Mouse (Mus musculus) left cerebral cortex, postnatal 4 days (tissue): ENCODE data around the gene Kcmf1. TPM values are rescaled to one million over a fixed set of nuclear protein-coding genes. Genes with fewer than 3 reads are reported as not detected.

Source experiments
- DNase-seq: peaks from one replicate; pipeline ENCODE4 v3.0.0-alpha.2; 2022
- intact Hi-C: fragments of 180-260 bp; cut with DNase I; formaldehyde crosslinking; loops from one replicate; pipeline ENCODE4 v1.15.1; 2025
- total RNA-seq, 2 experiments: library from RNA; stranded (reverse); gene quantifications; 2 replicates each; pipeline ENCODE4 v1.2.3; 2021

The Kcmf1 gene
- 10 to 100 TPM; 68.4 to 73.0 TPM for total RNA-seq

DNA sequence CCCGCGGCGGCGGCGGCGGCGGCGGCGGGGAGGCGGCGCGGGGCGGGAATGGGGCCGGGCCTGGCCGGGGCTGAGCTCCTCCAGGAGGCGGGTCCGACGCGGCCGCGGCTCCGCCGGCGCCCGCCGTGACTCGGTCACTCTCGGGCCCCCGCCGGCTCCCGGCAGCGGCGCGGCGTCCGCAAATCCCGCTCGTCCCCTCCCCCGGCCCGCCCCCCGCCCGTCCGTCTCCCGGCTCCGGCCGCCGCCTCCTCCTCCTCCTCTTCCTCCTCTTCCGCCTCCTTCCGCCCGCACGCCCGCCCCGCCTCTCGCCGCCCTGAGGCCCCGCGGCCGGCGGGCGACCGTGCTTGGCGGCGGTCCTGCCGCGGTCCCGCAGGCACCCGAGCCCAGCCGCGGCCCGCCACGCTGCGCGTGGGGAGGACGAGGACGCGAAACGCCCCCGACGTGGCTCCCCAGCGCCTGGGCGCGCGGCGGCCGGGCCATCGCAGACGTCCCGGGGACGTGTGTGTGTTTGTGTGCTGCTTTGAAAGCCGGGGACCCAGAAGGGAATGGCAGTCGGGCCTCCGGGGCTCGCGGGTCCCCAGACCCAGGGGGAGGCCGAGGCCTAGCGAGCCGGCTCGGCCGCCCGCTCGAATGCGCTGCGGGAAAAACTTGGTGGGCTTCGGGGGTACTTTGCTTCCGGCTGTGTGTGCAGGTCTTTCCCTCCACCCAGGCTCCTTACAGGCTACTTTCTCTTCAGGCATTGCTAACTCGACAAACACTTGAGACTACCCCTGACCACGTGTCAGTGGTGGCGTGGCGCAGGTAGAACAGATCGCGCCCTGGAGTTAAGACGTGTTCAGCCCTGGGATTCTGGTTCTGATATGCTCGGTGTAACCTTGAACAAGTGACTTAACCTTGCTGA, at the start of gene Kcmf1:
TSS of gene Kcmf1 (minus strand) at position 199 of the 901 bp plus-strand sequence.
- intact Hi-C loops, result no loop called here
- peak; percentile 72 for DNase-seq

DNA sequence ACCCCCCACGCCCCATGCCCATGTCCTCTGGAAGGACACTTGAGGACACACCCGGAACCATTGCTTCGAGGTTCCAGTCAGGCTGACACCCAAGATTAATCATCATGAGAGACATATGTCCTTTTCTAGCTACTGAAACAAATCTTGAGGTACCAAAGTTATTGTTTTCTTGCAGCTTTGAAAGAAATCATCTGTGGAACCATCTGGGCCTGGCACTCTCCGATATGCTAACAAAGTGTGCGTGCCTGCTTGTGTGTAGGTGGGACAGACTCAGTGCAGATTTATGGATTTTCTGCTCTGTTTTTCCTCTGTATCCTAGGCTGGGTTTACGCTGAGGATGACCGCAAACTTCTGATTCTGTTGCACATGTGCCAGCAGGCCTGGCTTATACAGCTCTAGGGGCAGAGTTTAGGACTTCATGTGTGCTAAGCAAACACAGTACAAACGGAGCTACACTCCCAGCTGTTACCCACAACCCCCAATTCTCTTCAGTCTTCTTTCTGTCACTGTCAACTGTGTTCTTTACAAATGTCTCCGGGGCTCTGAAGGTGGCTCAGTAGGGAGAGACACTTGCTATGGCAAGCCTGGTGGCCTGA, 49.5 kb upstream of the Kcmf1 start:
- intact Hi-C loops, result no loop called here
- no peak for DNase-seq

DNA sequence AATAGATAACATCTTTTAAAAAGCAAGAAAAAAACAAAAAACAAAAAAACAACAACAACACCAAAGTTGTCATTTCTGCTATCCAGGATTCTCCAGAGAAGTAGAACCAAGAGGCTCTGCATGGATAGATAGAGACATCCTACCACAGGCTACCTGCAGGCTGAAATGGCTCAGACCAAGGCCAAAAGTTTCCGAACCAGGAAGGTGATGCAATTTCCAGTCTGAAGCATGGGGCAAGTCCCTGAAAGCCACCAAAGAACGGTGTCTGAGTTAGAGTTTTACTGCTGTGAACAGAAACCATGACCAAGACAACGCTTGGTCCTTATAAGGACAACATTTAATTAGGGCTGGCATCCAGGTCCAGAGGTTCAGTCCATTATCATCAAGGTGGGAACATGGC, 48.6 kb upstream of the Kcmf1 start:
- intact Hi-C loops, result no loop called here
- DNase-seq, result no peak

DNA sequence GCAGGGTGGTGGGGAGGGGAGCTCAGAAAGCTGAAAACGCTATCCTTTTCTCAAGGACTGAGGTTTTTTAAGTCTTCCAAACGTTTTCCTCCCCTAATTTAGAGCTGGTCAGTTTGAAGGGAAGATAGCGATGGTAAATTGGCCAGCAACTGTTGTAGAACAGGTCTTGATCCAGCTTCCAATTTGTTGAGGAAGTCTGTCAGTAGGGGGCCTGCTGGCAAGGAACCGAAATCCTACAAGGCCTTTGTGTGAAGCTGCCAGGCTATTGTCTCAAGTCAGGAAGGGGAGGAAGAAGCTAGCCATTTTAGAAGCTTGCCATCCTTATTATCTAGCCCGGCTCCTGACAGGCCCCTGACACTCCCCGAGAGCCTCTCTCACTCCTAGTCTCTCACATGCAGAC, 48.2 kb upstream of the Kcmf1 start:
- intact Hi-C loops, result no loop called here
- DNase-seq, result no peak

DNA sequence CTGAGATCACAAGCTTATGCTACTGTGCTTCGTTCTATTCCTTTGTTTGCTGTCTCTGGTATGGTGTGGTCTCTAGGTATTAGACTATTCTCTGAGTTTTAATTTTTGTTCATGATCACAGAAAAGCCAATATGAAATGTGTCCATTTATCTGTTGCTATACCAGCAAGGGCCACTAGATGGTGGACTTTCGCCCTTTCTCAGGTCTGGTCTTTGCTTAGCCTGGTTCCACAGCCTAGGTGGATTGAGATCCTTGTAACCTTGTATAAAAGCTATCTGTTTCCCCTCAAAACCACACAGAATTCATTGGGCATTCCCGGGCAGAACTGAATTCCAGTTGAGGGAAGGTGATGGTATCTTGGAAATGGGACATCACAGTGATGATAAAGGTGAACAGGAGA, 40.7 kb upstream of the Kcmf1 start:
- intact Hi-C loops, result loop anchor here (5.0 kb wide), 2 partner anchors 212 to 287 kb away; no protein-coding TSS in a partner anchor
- DNase-seq, result peak; percentile 55

DNA sequence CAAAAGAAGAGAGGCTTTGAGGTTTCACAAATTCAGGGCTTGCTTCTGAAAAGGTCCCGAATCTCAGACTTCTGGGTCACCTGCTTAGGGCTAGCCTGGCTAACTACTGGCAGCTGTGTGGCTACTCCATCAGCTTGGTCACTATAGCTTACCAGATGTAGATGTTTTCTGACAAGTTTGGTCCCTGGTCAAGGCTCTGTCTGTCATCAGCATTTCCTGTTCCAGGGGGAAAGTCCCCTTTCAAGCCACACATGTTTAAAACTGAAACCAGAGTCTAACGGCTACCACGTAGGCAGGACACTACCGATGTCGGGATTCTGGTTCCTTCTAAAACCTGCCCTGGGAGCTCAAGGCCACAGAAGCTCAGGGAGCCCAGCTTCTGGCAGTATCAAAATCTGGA, 38.1 kb upstream of the Kcmf1 start:
- intact Hi-C loops, result no loop called here
- DNase-seq, result no peak

DNA sequence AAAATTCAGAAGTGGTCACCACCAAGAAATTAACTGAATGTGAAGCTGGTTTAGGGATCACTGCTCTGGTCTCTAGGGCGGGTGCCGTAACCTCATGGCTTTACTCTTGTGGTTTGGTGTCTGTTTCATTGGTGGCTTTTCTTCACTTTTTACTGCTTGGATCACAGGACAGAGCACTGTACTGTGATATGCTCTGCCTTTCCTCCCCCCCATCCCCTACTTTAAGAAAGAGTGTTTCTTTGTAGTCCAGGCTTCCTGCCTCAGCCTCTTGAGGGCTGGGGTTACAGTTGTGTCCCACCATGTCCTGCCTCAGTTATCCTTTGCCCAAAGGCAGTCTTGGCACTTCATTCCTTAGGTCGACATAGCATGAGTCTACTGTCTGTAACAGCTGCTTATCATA, 37.7 kb upstream of the Kcmf1 start:
- no peak for DNase-seq
- intact Hi-C loops, result no loop called here

DNA sequence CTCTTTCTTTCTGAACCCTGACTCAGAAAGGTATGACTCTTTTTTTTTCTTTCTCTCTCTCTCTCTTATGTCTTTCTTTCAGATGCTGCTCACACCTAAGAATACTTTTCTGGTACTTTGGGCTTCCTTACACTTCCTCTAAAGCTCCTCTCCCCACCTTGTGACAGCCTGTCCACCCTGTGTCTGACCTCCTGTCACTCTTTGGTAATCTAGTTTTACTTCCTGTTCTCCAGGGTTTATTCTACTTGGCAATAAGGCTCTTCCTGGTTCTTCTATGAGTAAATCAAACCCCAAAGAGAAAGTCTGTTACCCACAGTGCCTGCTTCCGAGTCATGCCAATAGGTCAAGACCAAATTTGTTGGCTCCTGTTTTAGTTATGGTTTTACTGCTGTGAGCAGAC, 33.2 kb upstream of the Kcmf1 start:
- no peak for DNase-seq
- intact Hi-C loops, result no loop called here

DNA sequence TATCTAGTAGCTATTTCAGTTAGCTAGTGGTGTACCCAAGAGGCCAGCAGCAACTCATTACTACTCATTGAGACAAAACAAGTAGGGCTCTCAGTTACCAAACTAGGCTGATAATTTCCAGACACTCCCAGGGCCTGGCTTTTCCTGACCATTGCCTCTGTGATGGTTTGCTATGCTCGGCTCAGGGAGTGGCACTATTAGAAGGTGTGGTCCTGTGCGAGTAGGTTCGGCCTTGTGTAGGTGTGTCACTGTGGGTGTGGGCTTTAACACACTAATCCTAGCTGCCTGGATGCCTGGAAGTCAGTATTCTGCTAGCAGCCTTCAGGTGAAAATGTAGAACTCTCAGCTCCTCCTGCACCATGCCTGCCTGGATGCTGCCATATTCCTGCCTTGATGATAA, 31.8 kb upstream of the Kcmf1 start:
- intact Hi-C loops, result no loop called here

DNA sequence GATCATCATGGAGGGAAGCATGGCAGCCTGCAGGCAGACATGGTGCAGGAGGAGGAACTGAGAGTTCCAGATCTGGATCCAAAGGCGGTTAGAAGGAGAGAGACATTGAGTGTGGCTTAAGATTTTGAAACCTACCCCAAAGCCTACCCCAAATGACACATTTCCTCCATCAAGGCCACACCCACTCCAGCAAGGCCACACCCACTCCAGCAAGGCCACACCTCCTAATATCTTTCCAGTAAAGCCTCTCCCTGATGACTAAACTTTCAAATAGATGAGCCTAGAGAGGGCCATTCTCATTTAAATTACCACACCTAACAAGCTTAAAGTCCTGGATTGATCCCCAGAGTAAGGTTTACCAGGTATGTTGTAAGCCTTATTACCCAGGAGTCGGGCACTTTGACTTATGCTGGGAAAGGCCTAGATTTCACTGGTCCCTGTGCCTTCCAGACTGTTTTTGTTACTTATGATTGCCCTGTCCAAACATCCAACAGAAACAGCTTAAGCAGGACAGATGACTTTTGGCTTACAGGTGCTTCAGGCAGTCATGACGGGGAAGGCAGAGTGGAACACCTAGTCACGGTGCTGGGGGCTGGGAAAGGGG, 30.1 kb upstream of the Kcmf1 start:
- intact Hi-C loops, result no loop called here
- DNase-seq, result no peak

More for the DNA sequence above, 31.8 kb upstream of the Kcmf1 start:
- no peak for DNase-seq

DNA sequence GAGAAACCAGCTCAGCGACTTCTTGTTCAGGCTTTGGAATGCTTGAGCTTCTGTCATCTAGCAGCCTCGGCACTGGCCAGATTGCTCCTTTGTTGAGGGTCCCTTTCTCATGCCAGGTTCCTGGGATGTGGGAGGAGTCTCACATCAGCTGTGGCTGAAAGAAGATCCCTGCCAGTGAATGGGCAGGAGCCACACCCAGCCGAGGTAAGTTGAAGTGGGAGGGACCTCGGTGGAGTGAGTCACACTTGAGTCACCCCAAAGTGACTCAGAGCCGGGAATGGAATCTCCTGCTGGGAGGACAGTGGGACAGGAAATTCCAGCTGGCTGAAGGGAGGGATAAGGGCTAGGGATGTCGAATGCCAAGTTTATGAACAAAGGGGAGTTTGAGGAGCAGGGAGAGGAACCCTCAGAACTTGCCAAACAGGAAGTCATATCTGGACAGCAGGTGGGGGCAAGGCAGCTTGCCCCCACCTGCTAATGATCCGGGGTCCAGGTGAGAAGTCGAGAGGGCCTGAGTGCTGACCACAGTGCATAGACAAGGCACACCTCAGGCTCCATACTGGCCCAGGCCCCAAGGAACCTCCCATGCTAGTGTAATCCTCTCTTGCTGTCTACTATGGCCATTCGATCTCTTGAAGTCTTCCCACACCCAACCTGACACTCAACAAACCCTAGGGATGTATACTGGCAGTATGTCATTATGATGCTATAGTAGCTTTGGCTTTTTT, 27.1 kb upstream of the Kcmf1 start:
- peak; percentile 38 for DNase-seq

DNA sequence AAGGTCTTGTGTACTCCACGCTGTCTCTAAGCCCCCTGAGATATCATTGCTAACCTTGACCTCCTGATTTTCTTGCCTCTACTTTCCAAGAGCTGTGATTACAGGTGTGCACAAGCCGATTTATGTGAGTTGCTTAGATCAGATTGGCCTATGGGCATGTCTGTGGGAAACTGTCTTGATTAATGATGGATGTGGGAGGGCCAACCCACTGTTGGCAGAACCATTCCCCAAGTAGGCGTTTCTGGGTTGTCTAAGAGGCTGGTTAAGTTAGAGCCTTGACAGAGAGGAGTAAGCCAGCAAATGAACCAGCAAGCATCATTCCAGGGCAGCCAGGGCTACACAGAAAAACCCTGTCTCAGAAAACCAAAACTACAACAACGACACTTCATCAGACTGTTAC, 26.3 kb upstream of the Kcmf1 start:
- DNase-seq, result no peak
- intact Hi-C loops, result no loop called here

More for the DNA sequence above, 27.1 kb upstream of the Kcmf1 start:
- intact Hi-C loops, result no loop called here

DNA sequence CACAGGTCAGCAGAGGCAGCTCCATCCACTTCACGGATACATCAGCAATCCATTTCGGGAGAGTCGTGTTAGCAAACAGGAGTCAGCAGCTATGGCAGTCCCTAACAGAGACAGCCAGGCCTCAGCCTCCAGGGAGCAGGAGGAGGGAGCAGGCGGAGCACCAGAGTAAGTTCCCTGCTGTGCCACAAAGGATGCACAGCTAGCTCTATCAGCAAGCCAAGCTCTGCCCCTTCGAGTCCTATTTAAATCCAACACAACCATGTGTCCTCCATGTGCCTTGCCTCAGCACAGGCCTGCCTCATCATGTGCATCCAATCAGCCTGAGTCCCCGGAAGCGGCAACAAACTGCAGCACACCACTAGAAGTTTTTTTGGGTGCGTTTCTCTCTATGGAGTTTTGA, 23.6 kb upstream of the Kcmf1 start:
- intact Hi-C loops, result no loop called here
- DNase-seq, result no peak

DNA sequence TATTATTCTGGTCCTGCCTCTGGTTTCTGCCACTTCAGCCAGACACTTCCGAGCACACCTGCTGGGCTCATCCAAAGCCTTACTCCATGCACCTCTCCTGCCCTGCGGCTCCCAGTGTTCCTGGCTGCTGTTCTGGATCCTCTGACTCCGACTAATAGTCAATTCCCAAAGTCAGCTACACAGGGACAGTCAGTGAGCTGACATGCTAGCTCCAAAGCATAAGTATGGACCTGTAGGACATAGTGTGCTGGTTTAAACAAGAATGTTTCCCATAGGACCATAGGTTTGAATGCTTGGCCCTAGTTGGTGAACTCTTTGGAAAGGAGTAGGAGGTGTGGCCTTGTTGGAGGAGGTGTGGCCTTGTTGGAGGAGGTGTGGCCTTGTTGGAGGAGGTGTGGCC, 21.3 kb upstream of the Kcmf1 start:
- intact Hi-C loops, result no loop called here
- no peak for DNase-seq

DNA sequence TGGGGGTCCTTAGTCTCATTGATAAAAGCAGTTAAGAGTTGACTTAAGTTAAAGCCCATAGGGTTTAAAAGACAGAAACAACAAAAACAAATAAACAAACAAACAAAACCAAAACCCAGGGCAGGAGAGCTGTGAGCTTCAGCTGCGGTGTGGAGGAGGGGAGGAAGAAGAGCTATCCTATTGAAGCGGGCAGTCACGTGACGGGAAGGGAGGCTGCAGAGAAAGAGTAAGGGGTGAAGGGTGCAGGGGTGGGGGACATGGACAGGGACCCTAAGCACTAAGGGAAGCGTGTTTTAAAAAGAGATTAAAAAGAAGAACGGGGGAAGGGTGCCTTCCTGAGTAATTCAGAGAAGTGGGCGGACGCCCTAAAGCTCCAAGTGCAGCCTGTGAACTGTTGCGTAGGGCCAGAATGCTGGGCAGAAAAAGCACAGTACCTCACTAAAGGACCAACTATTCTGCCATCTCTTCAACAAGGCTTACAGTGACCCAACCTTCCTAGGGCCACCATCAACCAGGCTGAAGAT, 18.8 kb upstream of the Kcmf1 start:
- no peak for DNase-seq
- intact Hi-C loops, result no loop called here

DNA sequence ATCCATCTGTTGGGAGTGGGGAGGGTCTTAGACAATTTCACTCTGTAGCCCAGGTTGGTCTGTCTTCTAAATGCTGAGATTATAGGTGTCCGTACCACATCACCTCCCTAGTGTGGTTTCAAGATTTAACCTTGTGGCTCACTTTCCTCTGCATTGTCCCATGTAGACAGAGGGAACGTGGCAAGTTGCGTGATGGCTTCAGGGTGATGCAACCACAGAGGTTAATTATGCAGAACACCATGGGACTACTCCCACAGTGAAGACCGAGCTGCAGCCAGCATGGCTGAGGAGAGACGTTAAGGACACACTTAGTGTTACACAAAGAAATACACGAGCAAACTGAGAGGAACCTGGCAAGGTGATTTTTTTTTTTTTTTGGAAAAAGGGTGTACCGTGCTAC, 16.6 kb upstream of the Kcmf1 start:
- intact Hi-C loops, result no loop called here

DNA sequence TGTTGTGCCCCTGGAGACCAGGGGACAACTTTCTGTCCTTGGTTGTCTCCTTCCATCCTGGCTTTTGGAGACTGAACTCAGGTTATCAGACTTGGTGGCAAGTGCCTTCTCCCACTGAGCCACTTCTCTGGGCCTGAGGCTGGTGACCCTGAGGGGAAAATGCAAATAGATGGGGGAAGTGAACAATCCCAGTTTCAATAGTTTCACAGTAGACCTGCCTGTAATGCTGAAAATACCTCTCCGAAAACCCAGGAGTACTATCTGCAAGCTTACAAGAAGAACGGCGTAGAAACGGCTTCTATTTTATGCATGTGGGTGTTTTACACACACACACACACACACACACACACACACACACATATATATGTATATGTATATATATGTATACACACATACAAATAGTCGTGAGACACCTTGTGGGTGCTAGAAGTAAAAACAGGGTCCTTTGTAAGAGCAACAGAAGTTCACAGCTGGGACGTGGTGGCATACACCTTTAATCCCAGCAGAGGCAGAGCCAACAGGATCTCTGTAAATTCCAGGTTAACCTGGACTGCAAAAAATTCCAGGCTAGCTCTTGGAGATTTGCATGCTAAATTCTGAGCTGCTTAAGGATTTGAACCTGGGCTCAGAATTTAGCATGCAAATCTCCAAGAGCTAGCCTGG, 14.4 kb upstream of the Kcmf1 start:
- intact Hi-C loops, result no loop called here
- no peak for DNase-seq

More for the DNA sequence above, 16.6 kb upstream of the Kcmf1 start:
- DNase-seq, result no peak

DNA sequence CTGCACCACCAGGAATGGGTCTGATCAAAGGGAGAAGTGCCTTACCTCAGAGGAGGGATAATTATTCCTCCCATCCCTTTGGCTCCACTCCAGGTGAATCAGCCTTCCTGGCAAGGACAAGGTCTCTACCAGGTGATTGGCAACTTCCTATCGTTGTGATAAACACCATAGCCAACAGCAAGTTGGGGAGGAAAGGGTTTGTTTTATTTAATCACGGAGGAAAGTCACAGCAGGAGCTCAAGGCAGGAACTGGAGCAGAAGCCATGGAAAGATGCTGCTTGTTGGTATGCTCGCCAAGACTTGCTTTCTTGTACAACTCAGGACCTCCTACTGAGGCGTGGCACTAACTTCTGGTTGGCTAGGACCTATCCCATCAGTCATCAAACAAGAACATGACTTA, 11.5 kb upstream of the Kcmf1 start:
- DNase-seq, result no peak
- intact Hi-C loops, result no loop called here

DNA sequence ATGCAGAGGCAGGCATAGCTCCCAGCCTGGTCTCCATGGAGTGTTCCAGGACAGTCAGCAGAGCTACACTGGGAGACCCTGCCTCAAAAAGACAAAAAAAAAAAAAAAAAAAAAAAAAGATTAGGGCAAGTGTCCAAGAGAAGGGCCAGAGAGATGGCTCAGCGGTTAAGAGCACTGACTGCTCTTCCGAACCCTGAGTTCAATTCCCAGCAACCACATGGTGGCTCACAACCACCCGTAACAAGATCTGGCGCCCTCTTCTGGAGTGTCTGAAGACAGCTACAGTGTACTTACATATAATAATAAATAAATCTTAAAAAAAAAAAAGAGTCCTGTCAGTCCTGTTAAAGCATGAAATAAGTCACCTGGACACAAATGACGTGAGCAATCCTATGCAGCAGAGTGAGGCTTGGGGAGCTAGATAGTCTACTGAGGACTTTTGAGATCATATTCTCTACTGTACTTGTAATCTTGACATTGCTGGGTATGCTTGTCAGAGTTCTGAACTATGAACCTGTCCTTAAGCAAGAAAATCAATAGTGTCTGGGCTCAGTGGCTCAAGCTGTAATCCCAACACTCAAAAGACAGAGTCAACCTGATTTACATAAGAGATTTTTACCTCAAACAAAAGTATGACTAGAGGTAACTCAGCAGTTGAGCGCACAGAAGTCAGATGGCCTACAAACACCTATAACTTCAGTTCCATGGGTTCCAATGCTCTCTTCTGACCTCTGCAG, 2.6 kb upstream of the Kcmf1 start:
- no peak for DNase-seq
- intact Hi-C loops, result no loop called here

DNA sequence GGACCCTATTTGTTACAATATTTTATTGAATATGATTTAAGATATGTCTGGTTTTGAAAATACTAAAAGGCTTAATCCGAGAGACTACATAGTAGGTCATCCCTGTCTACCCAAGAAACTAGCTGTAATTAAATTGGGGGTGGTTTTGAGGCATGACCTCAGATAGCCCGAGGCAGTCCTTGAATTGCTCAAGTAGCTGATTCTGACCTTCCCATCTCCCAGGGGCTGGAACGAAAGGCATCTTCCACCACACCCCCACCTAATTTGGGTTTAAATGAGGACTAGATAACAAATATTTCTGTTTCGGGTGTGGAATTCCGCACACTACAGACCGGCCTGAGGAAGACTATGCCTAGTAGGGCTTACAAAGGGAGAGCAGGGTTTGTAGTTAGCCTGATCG, 1.2 kb upstream of the Kcmf1 start:
- intact Hi-C loops, result no loop called here
- no peak for DNase-seq
